Mouse (Mus musculus) brain, embryonic 14.5 days (tissue): ENCODE results near the gene Fli1. TPM values are rescaled to one million over a fixed set of nuclear protein-coding genes. Genes with fewer than 3 reads are reported as not detected.

Experiments used
- DNase-seq: peaks from one replicate; pipeline ENCODE4 v3.0.0-alpha.2; 2011; ENCODE audit warnings: low read depth
- CTCF ChIP-seq: fragments of 200-500 bp; IDR thresholded peaks from 2 replicates; pipeline ENCODE4 v1.5.1; 2012; ENCODE audit warnings: inconsistent platforms, mild to moderate bottlenecking, moderate library complexity, borderline replicate concordance; ENCODE audit not compliant: insufficient read depth, insufficient read length; ENCODE audit errors: extremely low read depth
- POLR2A ChIP-seq: fragments of 200-500 bp; IDR thresholded peaks from 2 replicates; pipeline ENCODE4 v1.6.1; 2012; ENCODE audit warnings: mild to moderate bottlenecking, inconsistent platforms, borderline replicate concordance; ENCODE audit not compliant: poor library complexity, insufficient read depth, insufficient read length, severe bottlenecking; ENCODE audit errors: extremely low read depth
- polyA plus RNA-seq: library from polyadenylated mRNA; depleted of rRNA; stranded (reverse); fragments of >200 nt; gene quantifications from 2 replicates; pipeline ENCODE4 v1.2.3, GENCODE M21; 2012

Gene Fli1
- polyA plus RNA-seq, 1 experiment: 5.3 TPM

DNA sequence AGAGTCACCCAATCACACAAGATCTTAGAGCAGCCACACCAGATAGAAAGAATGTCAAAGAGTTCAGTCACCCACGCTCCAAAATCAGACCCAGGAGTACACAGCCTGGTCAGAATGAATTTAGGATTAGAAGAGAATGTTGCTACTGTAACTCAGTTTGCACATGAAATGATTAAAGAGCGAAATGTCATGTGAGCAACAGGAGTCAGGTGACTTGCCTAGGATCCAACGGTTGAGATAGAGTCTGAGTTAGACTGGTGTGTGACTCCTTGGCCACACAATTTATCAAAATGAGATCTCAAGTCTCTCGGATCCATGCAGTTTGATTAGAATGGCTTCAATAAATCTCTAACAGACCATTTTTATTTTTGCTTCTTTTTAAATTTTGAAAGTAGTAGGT is 11.1 kb downstream of the Fli1 start:
- DNase-seq: no peak

DNA sequence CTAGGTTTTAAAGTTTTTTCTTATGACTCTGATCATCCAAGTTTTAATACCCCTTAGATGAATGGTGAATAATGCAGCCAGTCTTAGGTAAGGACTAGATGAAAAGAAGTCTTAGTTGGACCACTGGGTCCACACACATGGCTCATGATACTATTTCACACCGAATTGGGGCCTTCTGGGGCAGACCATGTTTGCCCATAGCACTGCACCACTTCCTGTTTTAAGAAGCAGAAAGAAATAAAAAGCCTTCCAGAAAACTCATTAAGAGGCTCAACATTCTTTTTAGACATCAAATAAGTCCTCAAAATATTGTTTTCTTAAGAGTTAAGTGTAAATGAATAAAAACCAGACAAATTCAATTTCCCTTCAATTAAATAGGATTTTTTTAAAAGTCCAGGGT is 11.7 kb downstream of the Fli1 start:
- TF ChIP-seq CTCF (no peak), POLR2A (no peak)
- no peak for DNase-seq

More for the DNA sequence above, 11.1 kb downstream of the Fli1 start:
- TF ChIP-seq POLR2A (no peak), CTCF (no peak)

DNA sequence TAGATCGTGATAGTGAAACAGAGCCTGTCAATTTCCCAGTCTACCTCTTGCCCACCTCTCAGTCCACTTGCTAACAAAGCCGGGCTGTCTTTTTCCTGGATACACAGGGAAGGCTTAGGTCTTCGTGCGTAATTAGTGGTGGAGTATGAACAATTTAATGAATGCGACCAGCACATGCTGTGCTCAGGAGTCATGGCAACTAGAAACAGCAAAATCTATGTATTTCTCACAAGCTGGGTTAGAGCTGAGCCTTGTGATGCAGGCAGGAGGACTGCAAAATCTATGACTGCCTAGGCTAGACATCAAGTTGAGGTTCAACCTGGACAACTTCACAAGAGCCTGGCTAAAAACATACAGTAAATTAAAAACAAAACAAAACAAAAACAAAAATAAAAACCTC is 12.5 kb downstream of the Fli1 start:
- peak; percentile 47 for DNase-seq
- TF ChIP-seq CTCF: no peak
- TF ChIP-seq POLR2A: no peak

DNA sequence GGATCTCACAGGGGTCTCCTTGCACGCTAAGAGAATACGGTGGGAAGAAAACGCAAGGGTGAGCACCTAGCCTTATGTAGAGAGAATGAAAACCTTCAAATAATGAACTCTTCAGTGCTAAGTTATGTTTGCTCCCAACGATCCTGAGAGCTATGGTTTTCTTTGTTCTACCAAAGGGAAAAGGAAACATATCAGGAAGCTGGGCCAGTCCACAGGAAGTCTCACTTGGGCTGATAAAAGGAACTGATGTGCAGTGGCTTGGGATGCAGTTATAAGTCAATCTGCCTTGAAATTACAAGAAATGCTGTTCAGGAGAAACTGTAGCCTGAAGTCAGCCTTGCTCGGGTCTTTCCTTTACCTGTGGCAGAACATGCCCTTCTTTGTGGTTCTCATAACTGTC is 13.1 kb downstream of the Fli1 start:
- no peak for TF ChIP-seq POLR2A
- no peak for DNase-seq

DNA sequence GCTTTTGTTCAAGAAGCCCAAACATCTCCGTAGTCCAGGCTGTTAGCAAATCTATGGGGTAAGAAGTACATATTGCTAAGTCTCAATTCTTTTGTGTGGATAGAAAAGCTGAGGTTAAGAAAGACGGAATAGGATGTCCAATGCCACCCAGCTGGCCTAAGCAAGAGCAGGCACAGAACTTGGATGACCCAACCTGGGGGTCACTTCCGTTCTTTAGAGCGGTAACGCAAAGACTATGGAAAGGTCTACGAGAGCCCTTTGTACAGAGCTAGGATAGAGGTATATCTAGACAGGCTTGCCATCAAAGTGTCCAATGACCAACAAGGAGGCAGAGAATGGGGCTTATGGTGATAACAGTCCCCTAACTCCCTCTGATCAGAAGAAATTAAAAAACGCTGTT is 15.3 kb downstream of the Fli1 start:
- no peak for DNase-seq
- TF ChIP-seq CTCF: no peak
- no peak for TF ChIP-seq POLR2A

DNA sequence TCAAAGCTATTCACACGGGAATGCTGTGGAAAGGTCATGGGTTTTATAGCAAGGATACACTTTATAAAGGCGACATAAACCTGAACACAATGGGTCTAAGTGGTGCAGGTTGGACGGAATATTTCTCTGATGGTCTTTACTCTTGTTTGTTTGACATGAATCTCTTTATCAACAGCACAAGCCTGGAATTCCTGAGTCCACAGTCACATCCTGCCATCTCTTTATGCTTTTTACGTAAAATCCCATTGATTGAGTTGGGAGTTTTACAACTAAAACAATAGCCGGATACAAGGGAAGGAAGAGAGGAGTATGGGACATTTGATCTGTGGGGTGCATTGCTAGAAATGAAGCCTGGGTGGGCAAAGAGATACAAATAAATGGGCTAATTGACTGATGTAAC is 16.9 kb downstream of the Fli1 start:
- no peak for TF ChIP-seq CTCF
- no peak for TF ChIP-seq POLR2A
- DNase-seq: no peak

DNA sequence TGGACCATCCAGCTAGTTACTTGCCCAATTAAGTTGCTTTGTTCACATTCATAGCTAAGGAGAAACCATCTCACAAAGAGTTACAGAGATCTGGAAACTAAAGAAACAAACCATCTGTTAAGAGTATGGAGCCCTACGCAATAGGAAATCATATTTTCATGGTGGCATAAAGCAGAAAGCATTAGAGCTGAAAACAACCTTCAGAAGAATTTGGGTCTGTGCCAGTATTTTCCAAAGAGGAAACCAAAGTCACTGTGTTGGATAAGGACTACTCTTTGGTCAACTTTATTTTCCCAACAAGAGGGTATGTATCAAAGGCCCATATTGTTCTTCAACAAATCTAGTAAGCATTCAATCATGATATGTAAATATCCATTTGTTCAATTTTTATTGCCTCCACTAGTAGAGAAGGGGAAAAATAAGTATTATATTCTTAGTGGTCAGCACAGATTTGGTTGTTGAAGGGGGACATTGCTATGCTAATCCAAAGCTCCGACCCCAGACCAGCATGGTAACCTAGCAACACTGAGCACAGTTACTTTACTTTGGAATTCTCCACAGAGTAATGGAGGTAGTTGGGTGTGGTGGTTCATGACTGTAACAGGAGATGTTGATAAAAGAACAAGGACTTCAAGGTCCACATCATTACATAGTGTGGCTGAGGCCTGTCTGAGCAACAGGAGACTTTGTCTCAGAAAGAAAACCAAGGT is 20.0 kb downstream of the Fli1 start:
- no peak for DNase-seq
- no peak for TF ChIP-seq CTCF
- TF ChIP-seq POLR2A: no peak

DNA sequence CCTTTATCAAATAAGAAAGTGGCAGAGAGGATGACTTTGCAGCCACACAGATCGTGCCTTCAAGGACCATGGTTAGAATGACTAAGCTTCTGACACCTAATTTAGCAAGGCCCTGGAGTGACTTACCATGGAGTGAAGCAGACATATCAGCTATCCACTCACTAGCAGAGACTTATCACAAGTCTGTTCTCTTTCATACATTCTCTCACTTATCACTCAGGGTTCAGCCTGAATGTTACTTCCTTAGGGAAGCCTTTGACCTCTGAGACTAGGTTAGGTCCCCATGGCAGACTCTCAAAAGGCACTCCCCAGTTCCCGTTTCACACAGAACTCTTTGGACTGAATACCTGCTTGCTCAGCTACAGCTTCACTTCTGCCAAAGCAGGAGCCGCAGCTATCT is 21.3 kb downstream of the Fli1 start:
- no peak for TF ChIP-seq CTCF
- no peak for TF ChIP-seq POLR2A
- DNase-seq: no peak

DNA sequence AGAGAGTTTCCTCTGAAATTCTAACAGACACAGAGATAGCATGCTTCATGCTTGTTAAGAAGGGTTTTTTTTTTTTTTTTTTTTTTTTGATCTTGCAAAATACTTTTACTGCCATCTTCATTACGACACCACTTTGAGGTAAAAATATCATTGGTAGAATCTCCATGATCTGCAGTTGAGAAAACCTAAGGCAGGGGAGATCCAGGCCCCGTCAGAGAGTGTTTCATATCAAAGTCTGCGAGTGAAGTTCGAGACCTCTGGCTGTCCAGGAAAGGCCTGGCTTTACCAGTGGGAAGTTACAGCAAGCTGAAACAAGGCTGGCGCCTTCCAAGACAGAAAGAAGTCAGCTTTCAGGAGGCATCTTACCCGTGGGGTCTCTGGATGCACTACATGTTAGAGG is 21.8 kb downstream of the Fli1 start:
- TF ChIP-seq CTCF: no peak
- TF ChIP-seq POLR2A: no peak
- DNase-seq: no peak

DNA sequence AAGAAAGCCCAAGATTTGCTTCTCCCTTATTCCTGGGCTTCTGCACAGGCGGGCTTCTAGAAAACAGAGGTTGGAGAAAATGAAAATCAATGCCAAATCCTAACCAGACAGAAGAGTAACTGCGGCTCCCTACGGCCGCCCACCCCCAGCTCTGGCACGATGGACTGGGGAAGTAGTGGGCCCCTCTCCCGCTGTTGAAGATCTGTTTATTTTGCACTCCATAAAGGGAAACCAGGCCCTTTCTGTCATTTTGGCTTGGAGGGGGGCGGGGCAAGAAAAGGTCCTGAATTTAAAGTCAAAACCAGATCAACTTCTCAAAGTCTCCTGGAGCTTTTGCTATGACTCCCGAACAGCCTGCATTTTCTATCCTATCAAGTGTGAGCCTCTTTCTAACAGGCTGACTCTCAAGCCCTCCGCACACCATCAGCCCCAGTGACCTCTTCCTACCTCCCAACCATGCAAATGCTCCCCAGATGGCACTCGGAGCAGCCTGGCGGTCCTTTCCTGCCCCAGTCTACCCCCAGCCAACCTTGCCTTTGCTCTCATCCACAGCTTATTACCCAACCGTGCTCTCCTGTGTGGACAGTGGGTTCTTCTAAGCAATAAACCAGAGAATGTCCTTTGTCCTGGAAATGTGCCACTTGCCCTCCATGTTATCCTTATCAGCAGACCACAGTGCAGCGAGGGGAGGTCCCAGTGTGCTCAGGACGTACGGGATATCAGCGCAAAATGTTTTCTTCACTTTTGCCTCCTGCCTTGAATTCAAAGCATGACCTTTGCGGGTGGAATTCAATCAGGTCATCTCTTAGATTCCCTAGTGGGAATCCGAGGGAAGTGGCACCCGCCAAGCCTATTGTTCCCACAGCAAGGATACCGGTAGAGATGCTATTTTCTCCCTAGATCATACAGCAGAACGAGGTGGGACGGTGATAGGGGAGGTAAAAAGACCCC is 23.3 kb downstream of the Fli1 start:
- TF ChIP-seq POLR2A (no peak), CTCF (no peak)
- DNase-seq: no peak

DNA sequence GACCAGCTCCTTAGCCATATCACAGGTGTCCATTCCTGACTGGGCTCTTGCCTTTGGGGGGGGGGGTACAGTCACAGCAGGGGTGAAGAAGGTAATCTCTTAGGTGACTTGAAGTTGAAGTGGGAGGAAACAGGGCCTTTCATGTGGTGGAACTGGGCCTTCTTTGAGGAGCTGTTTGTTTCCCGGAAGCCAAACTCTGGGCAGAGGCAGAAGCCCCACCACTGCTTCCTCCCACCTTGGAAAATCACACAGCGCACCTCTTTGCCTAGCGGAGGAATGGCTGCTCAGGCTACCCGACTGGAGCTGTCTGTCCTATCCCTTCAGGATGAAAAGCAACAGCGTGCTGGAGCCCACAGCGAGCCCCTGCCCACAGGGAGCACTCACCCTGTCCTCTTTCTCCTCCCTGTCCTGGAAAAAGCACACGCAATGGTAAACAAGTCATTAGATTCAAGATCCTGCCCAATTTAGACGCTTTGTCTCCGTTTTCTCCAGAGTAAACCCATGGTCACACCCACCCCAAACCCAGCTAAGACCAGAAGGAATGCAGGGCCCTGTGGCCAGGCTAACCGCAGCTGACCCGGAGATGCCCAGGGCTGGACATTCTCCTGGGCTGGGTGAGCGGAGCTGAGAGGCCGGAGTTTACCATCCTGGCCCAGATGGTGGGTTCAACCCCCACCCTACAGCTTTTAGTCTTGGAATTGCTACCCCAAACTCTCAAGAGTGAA is 24.1 kb downstream of the Fli1 start:
- TF ChIP-seq POLR2A: no peak
- DNase-seq: no peak
